Mouse (Mus musculus): ENCODE results near the gene Cyth1.

Cyth1 gene

GRCm38 (mm10) chr11:118196824-118197388 lies 51.5 kb downstream of the Cyth1 start:
- no peak for DNase-seq

DNA sequence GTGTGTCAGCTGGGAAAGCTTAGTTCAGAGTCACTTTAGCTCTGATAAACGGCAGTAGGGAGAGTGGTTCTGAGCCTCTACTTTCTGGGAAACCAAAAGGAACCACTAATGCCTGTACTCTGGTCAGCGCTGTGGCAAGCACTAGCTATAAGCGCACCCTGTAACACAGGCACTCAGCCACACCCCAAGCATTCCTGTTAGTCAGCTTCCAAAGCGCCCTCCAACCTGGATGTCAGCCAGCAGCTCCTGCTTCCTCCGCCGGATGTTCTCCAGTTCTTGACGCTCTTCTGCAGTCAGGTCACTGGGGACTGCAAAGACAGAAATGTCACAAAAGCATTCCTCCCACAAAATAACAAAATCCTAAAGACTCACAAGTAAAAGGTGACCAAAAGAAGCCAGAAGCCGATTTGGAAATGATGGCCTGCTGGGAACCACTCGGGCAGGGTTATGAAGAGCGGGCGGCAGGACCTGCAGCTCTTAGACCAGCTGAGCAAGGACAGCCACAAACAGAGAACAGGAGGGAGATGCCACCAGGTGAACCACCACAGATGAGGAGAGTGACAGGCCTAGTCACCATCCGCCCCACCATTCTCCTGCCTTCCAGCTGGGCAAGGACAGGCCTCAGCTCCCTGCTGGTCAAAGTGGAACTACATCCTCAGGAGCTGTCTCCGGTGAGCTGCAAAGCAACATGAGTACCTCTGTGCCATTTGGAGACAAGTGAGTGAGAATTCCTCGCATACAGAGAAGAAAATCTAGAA lies 54.8 kb downstream of the Cyth1 start:
- DNase-seq, result no peak

DNA sequence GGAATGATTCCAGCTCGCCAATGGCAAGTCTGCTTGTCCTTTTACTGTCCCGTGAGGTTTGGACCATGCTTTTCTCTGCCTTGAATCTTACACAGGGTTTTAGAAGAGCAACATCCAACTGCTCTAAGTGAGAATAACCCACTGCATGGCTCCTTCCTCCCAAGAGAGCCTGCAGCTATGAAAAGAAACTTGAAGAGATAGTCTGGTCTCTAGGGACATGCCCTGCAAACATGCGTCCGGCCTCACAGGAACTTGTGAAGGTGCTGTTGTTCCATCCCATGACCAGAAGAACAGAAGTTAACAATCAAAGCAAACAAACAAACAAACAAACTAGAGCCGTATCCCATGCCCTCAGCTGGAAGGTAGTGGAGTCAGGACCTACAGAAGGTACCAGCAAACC lies 55.4 kb downstream of the Cyth1 start:
- no peak for DNase-seq

DNA sequence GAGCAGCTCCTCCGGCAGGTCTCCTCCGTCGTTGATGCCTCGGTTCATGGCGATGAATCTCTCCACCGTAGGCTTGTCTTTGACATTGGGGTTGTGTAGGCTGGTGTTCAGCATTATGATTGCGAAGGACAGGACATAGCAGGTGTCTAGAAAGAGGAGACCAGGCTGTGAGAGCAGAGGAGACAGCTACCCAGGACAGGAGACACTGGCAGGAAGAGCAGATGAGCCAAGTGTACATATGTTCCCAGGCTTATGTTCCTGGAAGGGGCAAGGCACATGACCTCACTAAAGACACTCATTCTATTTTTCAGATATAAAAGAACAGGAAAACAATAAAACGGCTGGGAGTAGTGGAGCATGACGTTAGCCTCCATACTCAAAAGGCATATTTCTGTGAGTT lies 65.6 kb downstream of the Cyth1 start:
- no peak for DNase-seq

GRCm38 (mm10) chr11:118182353-118182752 lies 66.0 kb downstream of the Cyth1 start:
- DNase-seq, result no peak

DNA sequence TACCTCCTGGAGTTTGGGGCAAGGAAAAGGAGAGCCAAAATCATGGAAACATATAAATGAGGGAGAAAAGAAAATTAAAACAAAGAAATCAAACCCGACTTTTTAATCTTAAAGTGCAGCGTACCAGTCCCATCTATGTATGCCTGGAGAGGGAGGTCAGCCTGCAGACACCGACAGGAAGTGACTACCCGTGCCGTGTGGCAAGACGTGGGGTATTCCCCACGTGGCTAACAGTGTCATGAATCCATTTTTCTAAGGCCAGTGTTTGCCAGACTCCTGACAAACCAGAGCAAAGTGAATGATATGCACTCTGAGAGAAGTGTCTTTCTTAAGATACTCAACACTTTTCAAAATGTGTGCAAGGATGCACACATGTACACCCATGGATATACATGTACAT lies 68.2 kb downstream of the Cyth1 start:
- no peak for DNase-seq

- DNase-seq, result no peak
These were observed 70.2 kb downstream of the Cyth1 start for GRCm38 (mm10) chr11:118178236-118178635.

DNA sequence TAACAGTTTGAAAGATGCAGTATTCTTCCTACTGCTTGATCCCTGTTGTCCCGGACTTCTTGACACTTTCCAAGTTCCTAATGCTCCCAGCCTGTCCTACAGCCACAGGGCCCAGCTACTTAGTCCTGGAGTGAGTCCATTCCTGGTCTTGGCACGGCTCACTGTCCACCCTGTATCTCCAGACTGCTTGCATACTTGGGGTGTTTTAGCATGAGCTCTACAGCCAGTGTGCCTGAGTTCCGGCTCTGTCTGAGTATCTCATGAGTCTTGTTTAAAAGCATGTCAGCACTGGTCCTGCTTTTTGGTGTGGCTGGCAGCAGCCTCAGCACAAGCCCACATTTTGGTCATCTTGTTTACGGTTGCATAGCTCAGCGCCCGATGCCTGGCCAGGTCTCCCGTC lies 73.6 kb downstream of the Cyth1 start:
- no peak for DNase-seq

- DNase-seq, result no peak
These were observed 75.6 kb downstream of the Cyth1 start for GRCm38 (mm10) chr11:118172768-118173167.

DNA sequence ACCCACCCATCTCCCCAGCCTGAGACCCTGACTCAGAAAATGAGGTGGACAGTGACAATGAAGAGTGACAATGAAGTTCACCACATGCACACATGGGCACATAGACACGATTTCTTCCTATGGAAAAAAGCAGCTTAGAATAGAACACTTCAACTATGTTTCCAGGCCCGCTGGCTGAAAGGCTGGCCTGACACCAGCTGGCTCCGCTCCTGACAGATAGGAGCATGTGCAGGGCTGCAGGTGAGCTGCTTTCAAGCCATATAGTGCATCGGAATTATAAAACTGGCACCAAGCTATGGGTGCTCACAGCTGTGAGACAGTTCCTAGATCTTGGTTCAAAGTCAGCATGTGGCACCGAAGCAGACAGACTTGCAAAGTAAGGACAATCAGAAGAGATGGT lies 78.1 kb downstream of the Cyth1 start:
- DNase-seq, result no peak

GRCm38 (mm10) chr11:118168714-118169113 lies 79.7 kb downstream of the Cyth1 start:
- DNase-seq, result no peak

GRCm38 (mm10) chr11:118166626-118167025 lies 81.8 kb downstream of the Cyth1 start:
- no peak for DNase-seq

DNA sequence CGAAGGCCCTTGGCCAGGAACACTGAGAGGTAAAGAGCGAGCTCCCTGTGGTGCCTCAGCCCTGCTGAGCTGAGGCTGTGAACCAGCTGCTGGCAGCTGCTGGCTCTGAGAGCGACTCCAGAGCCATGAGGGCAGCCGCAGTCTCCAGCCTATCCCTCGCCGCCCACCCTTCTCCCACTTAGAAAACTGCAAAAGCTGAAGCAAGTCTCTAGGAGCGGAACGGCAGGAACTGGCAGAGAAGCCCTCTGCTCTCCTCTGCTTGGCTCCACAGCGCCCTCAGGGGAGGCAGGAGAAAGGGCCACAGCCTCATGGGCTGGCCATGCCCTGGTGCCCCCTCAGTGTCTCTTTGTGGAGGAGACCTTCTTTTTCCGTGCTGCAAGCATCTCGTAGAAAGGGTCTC lies 82.7 kb downstream of the Cyth1 start:
- no peak for DNase-seq

GRCm38 (mm10) chr11:118164566-118164965 lies 83.8 kb downstream of the Cyth1 start:
- no peak for DNase-seq

GRCm38 (mm10) chr11:118162245-118162644 lies 86.1 kb downstream of the Cyth1 start:
- DNase-seq, result no peak

GRCm38 (mm10) chr11:118161240-118161639 lies 87.2 kb downstream of the Cyth1 start:
- no peak for DNase-seq

DNA sequence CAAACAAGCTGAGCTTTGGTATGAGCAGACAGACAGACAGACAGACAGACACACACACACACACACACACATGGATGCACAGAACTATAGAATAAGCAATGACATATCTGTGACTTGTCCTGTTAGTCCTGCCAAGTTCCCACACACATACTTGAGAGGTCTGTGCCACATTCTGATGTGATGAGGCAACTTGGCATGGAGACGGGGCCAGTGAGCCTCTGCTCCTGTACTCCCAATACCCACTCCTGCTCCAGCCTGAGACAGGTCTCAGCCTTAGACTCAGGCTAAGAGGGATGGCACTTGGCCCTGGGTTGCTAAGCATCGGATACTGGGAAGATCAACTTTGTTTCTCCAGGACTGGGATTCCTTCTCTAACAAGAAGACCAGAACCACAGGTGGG lies 87.6 kb downstream of the Cyth1 start:
- DNase-seq, result no peak

GRCm38 (mm10) chr11:118158753-118159152 lies 89.6 kb downstream of the Cyth1 start:
- no peak for DNase-seq

GRCm38 (mm10) chr11:118156480-118157060 lies 91.8 kb downstream of the Cyth1 start:
- no peak for DNase-seq

- DNase-seq, result no peak
These were observed 95.4 kb downstream of the Cyth1 start for GRCm38 (mm10) chr11:118152964-118153363.

DNA sequence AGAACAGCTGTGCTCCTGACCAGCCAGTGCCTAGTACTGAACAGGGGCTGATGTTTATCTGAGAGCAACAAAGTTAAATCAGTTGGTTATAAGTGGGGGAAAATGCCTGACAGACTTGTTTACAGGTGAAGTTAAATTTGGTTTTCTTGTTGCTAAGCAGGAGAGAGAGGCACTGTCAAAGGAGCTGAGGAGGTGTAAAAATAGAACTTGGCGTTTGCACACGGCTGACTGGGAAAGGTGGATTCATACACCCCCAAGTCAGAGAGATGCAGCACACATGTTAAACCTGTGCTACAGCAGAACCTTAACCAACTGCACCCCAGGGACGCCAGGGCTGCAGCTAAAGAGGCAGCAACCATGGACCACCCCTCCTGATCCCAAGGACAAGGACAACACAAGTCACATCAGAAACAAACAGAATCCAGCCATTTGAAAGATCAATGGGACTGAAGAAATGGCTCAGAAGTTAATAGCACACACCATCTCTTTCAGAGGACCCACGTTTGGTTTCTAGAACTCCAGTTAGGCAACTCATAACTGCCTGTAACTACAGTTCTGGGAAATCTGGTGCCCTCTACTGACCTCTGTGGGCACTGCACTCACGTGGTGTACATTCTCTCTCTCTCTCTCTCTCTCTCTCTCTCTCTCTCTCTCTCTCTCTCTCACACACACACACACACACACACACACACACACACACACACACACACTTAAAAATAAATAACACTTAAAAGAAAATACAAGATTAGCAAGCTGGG lies 96.8 kb downstream of the Cyth1 start:
- DNase-seq, result no peak

- DNase-seq, result no peak
These were observed 98.2 kb downstream of the Cyth1 start for GRCm38 (mm10) chr11:118150115-118150701.
